Mouse (Mus musculus): ENCODE data around the gene Rnf151.

Rnf151 gene

GRCm38 (mm10) chr17:24717943-24718342 lies at the start of gene Rnf151, which contains the start of gene Rps2:
Gene Rnf151, minus strand, starts transcription at chr17:24718063.
Gene Rps2, plus strand, starts transcription at chr17:24718116.
- no peak for DNase-seq (ENCODE audit: low spot score in 2 of 2)

GRCm38 (mm10) chr17:24766266-24766875 lies 48.5 kb upstream of the Rnf151 start:
- no peak for DNase-seq (ENCODE audit: low spot score in 2 of 2)

- peak in 1 of 2 experiments; percentile 10 for DNase-seq (ENCODE audit: low spot score in 2 of 2)
Measured at GRCm38 (mm10) chr17:24765016-24765905, 47.4 kb upstream of the Rnf151 start.

- no peak for DNase-seq (ENCODE audit: low spot score in 2 of 2)
Measured at GRCm38 (mm10) chr17:24761121-24761520, 43.3 kb upstream of the Rnf151 start.

- DNase-seq (ENCODE audit: low spot score in 2 of 2) = no peak
Measured at GRCm38 (mm10) chr17:24757394-24757793, 39.5 kb upstream of the Rnf151 start.

GRCm38 (mm10) chr17:24752415-24753394 lies 34.8 kb upstream of the Rnf151 start, which contains the start of gene Hs3st6:
Gene Hs3st6, plus strand, starts transcription at chr17:24752988.
- no peak for DNase-seq (ENCODE audit: low spot score in 2 of 2)

GRCm38 (mm10) chr17:24751528-24751927 lies 33.7 kb upstream of the Rnf151 start:
- DNase-seq (ENCODE audit: low spot score in 2 of 2) = no peak

GRCm38 (mm10) chr17:24746986-24747385 lies 29.1 kb upstream of the Rnf151 start:
- no peak for DNase-seq (ENCODE audit: low spot score in 2 of 2)

GRCm38 (mm10) chr17:24745526-24746497 lies 27.9 kb upstream of the Rnf151 start:
- peak; percentile 77 to 84 for DNase-seq (ENCODE audit: low spot score in 2 of 2)

- DNase-seq (ENCODE audit: low spot score in 2 of 2) = no peak
Measured at GRCm38 (mm10) chr17:24744381-24744780, 26.5 kb upstream of the Rnf151 start.

- no peak for DNase-seq (ENCODE audit: low spot score in 2 of 2)
Measured at GRCm38 (mm10) chr17:24743896-24744295, 26.0 kb upstream of the Rnf151 start.

- DNase-seq (ENCODE audit: low spot score in 2 of 2) = no peak
Measured at GRCm38 (mm10) chr17:24742307-24742706, 24.4 kb upstream of the Rnf151 start.

- no peak for DNase-seq (ENCODE audit: low spot score in 2 of 2)
Measured at GRCm38 (mm10) chr17:24739926-24740325, 22.1 kb upstream of the Rnf151 start.

- no peak for DNase-seq (ENCODE audit: low spot score in 2 of 2)
Measured at GRCm38 (mm10) chr17:24738238-24738637, 20.4 kb upstream of the Rnf151 start.

GRCm38 (mm10) chr17:24737135-24737810 lies 19.4 kb upstream of the Rnf151 start:
- DNase-seq (ENCODE audit: low spot score in 2 of 2) = no peak

GRCm38 (mm10) chr17:24736330-24737051 lies 18.6 kb upstream of the Rnf151 start, which contains the start of gene Msrb1:
Gene Msrb1, plus strand, starts transcription at chr17:24736642.
- peak; percentile 60 to 79 for DNase-seq (ENCODE audit: low spot score in 2 of 2)

- no peak for DNase-seq (ENCODE audit: low spot score in 2 of 2)
Measured at GRCm38 (mm10) chr17:24735446-24735845, 17.6 kb upstream of the Rnf151 start.

- no peak for DNase-seq (ENCODE audit: low spot score in 2 of 2)
Measured at GRCm38 (mm10) chr17:24734513-24734912, 16.6 kb upstream of the Rnf151 start.

- no peak for DNase-seq (ENCODE audit: low spot score in 2 of 2)
Measured at GRCm38 (mm10) chr17:24733434-24734050, 15.7 kb upstream of the Rnf151 start.

Data from cerebellum, postnatal 4 days (tissue).